Mouse (Mus musculus): ENCODE measurements around the gene Smarca2. TPM values are rescaled to one million over a fixed set of nuclear protein-coding genes. Genes with fewer than 3 reads are reported as not detected.

The Smarca2 gene
- polyA plus RNA-seq, 2 experiments: 3.3 to 5.3 TPM

DNA sequence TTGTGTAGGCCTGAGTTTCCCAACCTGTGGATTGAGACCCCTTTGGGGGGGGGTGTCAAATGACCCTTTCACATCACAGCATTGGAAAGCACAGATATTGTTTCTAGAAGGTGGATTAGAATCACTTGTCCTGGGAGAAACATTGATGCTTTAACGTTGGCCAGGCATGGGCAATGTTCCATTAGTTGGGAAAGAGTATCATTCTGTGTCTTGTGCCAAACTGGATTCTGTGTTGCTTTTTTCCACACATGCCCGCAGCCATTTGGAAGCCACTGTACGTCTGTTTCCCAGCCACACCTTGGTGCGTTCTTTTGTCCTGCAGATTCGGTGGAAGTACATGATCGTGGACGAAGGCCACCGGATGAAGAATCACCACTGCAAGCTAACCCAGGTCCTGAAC, 76.7 kb downstream of the Smarca2 start:
- WGBS (ENCODE audit: insufficient replicate concordance): 73% methylated on average over 8 of the region's 8 CpGs
- DNase-seq (ENCODE audit: low read depth in 3 of 3, low spot score in 3 of 3): no peak

DNA sequence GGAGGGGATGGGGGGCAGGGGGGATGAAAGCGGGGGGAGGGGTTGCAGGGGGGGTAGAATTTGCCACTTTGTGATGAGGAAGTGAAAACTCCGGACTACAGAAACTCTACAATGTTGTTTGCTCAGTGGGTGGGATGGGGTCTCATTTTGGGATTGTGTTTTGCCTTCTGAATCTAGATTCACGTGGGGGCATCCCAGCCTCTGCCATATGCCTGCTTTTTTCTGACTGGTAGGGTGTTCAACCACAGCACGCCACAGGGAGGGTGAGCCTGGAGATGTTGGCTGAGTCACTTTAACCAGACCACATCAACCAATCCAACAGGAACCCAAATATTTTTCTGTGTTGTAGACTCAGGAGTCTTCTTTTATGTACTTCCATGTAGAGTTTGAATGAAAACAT, 77.3 kb downstream of the Smarca2 start:
- no peaks in the 10 kb centered on the region for H3K9me3 ChIP-seq (ENCODE audit: control insufficient read depth, low read length)
- no peaks in the 10 kb centered on the region for H3K27me3 ChIP-seq (ENCODE audit: control insufficient read depth, insufficient read depth, low read length)
- no peaks in the 10 kb centered on the region for H3K36me3 ChIP-seq (replicated peaks; ENCODE audit: control insufficient read depth, insufficient read depth, low read depth)
- no peak for DNase-seq (ENCODE audit: low read depth in 3 of 3, low spot score in 3 of 3)
- H3K4me2 ChIP-seq (ENCODE audit: low read depth): no peak overlapping the region
- H3K4me1 ChIP-seq (replicated peaks; ENCODE audit: control insufficient read depth in 2 of 2, insufficient read depth in 2 of 2, low read length in 1 of 2): no peaks in the 10 kb centered on the region
- no peak for ATAC-seq (ENCODE audit: insufficient read depth)
- no peak overlapping the region for H3K9ac ChIP-seq (replicated peaks)
- WGBS (ENCODE audit: insufficient replicate concordance): 64% methylated on average over 4 of the region's 4 CpGs
- H3K4me3 ChIP-seq (ENCODE audit: insufficient read depth in 1 of 2, low read depth in 2 of 2, low read length in 2 of 2): no peak overlapping the region
- TF ChIP-seq CTCF (IDR thresholded peaks at IDR 0.05; ENCODE audit: low read depth) (no peak), EP300 (IDR thresholded peaks at IDR 0.05; ENCODE audit: low read depth) (no peak)
- no peak overlapping the region for H3K27ac ChIP-seq

More for the DNA sequence above, 76.7 kb downstream of the Smarca2 start:
- no peaks in the 10 kb centered on the region for H3K36me3 ChIP-seq (replicated peaks; ENCODE audit: control insufficient read depth, insufficient read depth, low read depth)
- no peak overlapping the region for H3K4me3 ChIP-seq (ENCODE audit: insufficient read depth in 1 of 2, low read depth in 2 of 2, low read length in 2 of 2)
- no peak overlapping the region for H3K9ac ChIP-seq (replicated peaks)
- H3K27me3 ChIP-seq (ENCODE audit: control insufficient read depth, insufficient read depth, low read length): no peaks in the 10 kb centered on the region
- H3K27ac ChIP-seq: no peak overlapping the region
- no peaks in the 10 kb centered on the region for H3K9me3 ChIP-seq (ENCODE audit: control insufficient read depth, low read length)
- no peak for TF ChIP-seq CTCF (IDR thresholded peaks at IDR 0.05; ENCODE audit: low read depth)
- TF ChIP-seq EP300 (IDR thresholded peaks at IDR 0.05; ENCODE audit: low read depth): no peak
- H3K4me1 ChIP-seq (replicated peaks; ENCODE audit: control insufficient read depth in 2 of 2, insufficient read depth in 2 of 2, low read length in 1 of 2): no peaks in the 10 kb centered on the region
- no peak for ATAC-seq (ENCODE audit: insufficient read depth)
- H3K4me2 ChIP-seq (ENCODE audit: low read depth): no peak overlapping the region

DNA sequence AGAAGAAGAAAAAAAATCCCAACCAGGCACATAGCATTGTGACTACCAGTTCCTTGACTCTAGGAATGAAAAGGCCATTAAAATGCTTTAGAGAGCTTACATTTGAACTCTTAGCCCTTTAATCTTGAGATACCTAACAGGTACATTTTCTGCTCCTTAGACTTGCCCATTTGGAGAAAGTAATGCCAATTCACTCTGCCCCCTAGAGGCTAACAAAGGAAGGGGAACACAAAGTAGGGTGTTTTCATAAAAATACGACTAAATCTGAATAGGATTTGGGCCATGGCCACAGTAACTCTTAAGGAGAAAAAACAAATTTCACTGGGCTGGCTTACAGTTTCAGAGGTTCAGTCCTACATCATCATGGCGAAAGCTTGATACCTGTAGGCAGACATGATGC, 77.9 kb downstream of the Smarca2 start:
- H3K27me3 ChIP-seq (ENCODE audit: control insufficient read depth, insufficient read depth, low read length): no peaks in the 10 kb centered on the region
- no peak overlapping the region for H3K4me2 ChIP-seq (ENCODE audit: low read depth)
- no peaks in the 10 kb centered on the region for H3K9me3 ChIP-seq (ENCODE audit: control insufficient read depth, low read length)
- H3K9ac ChIP-seq (replicated peaks): no peak overlapping the region
- H3K36me3 ChIP-seq (replicated peaks; ENCODE audit: control insufficient read depth, insufficient read depth, low read depth): no peaks in the 10 kb centered on the region
- no peak for ATAC-seq (ENCODE audit: insufficient read depth)
- WGBS (ENCODE audit: insufficient replicate concordance): 56% methylated on average over 2 of the region's 2 CpGs
- TF ChIP-seq CTCF (IDR thresholded peaks at IDR 0.05; ENCODE audit: low read depth) (peak; percentile 49), EP300 (IDR thresholded peaks at IDR 0.05; ENCODE audit: low read depth) (no peak)
- no peak overlapping the region for H3K27ac ChIP-seq
- no peak overlapping the region for H3K4me3 ChIP-seq (ENCODE audit: insufficient read depth in 1 of 2, low read depth in 2 of 2, low read length in 2 of 2)
- DNase-seq (ENCODE audit: low read depth in 3 of 3, low spot score in 3 of 3): no peak
- no peaks in the 10 kb centered on the region for H3K4me1 ChIP-seq (replicated peaks; ENCODE audit: control insufficient read depth in 2 of 2, insufficient read depth in 2 of 2, low read length in 1 of 2)

DNA sequence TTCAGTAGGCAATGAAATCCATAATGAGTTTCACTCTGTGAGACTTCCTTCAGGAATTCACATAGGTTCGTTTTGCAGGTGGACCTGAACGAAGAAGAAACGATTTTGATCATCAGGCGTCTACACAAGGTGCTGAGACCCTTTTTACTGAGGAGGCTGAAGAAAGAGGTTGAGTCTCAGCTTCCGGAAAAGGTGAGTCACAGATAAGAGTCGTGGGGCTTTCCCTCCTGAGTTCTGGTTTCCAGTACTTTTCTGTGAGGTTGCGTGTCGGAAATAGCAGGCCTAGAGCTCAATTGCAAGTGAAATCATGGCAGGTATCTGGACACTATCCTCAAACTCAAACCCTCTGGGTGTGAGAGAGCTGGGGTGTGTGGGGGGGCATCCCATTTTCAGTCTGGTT, 78.9 kb downstream of the Smarca2 start:
- Histone ChIP-seq H3K9me3 (ENCODE audit: control insufficient read depth, low read length) (no peaks in the 10 kb centered on the region), H3K36me3 (replicated peaks; ENCODE audit: control insufficient read depth, insufficient read depth, low read depth) (no peaks in the 10 kb centered on the region), H3K4me3 (ENCODE audit: insufficient read depth in 1 of 2, low read depth in 2 of 2, low read length in 2 of 2) (no peak overlapping the region), H3K9ac (replicated peaks) (no peak overlapping the region), H3K27ac (no peak overlapping the region), H3K4me1 (replicated peaks; ENCODE audit: control insufficient read depth in 2 of 2, insufficient read depth in 2 of 2, low read length in 1 of 2) (no peaks in the 10 kb centered on the region), H3K27me3 (ENCODE audit: control insufficient read depth, insufficient read depth, low read length) (no peaks in the 10 kb centered on the region), H3K4me2 (ENCODE audit: low read depth) (no peak overlapping the region)
- DNase-seq (ENCODE audit: low read depth in 3 of 3, low spot score in 3 of 3) (no peak), ATAC-seq (ENCODE audit: insufficient read depth) (no peak)
- TF ChIP-seq CTCF (IDR thresholded peaks at IDR 0.05; ENCODE audit: low read depth): no peak
- TF ChIP-seq EP300 (IDR thresholded peaks at IDR 0.05; ENCODE audit: low read depth): no peak
- 76% methylated on average over 8 of the region's 8 CpGs for WGBS (ENCODE audit: insufficient replicate concordance)

GRCm38 (mm10) chr19:26690516-26690915, 85.7 kb downstream of the Smarca2 start:
- ATAC-seq (ENCODE audit: insufficient read depth): no peak
- no peak overlapping the region for H3K27ac ChIP-seq
- H3K4me1 ChIP-seq (replicated peaks; ENCODE audit: control insufficient read depth in 2 of 2, insufficient read depth in 2 of 2, low read length in 1 of 2): no peaks in the 10 kb centered on the region
- no peaks in the 10 kb centered on the region for H3K9me3 ChIP-seq (ENCODE audit: control insufficient read depth, low read length)
- no peaks in the 10 kb centered on the region for H3K27me3 ChIP-seq (ENCODE audit: control insufficient read depth, insufficient read depth, low read length)
- H3K4me2 ChIP-seq (ENCODE audit: low read depth): no peak overlapping the region
- no peaks in the 10 kb centered on the region for H3K36me3 ChIP-seq (replicated peaks; ENCODE audit: control insufficient read depth, insufficient read depth, low read depth)
- TF ChIP-seq EP300 (IDR thresholded peaks at IDR 0.05; ENCODE audit: low read depth) (no peak), CTCF (IDR thresholded peaks at IDR 0.05; ENCODE audit: low read depth) (no peak)
- no peak for DNase-seq (ENCODE audit: low read depth in 3 of 3, low spot score in 3 of 3)
- WGBS (ENCODE audit: insufficient replicate concordance): 75% methylated on average over 4 of the region's 4 CpGs
- H3K4me3 ChIP-seq (ENCODE audit: insufficient read depth in 1 of 2, low read depth in 2 of 2, low read length in 2 of 2): no peak overlapping the region
- H3K9ac ChIP-seq (replicated peaks): no peak overlapping the region

Measured in liver, embryonic 14.5 days (tissue).